Mouse (Mus musculus) forebrain, embryonic 13.5 days (tissue): Measurements from ENCODE around the gene Hdac7. TPM values are rescaled to one million over a fixed set of nuclear protein-coding genes. Genes with fewer than 3 reads are reported as not detected.

Experiments used
- ATAC-seq: fragments of 200-750 bp; cut with Nextera tagmentation; 2 replicates; pipeline ENCODE4 v1.8.0; 2017
- H3K27ac ChIP-seq: fragments of 300-500 bp; sonication (generic); 2 replicates; pipeline ENCODE4 v1.5.1; 2015; ENCODE audit warnings: inconsistent platforms, mild to moderate bottlenecking, moderate library complexity
- H3K27me3 ChIP-seq: fragments of 300-500 bp; sonication (generic); 2 replicates; pipeline ENCODE4 v1.6.1; 2015; ENCODE audit warnings: mild to moderate bottlenecking, inconsistent platforms
- H3K36me3 ChIP-seq: fragments of 300-500 bp; sonication (generic); 2 replicates; pipeline ENCODE4 v1.6.1; 2015; ENCODE audit warnings: mild to moderate bottlenecking, inconsistent platforms; ENCODE audit not compliant: poor library complexity, severe bottlenecking
- H3K4me1 ChIP-seq: fragments of 300-500 bp; sonication (generic); 2 replicates; pipeline ENCODE4 v1.6.1; 2015; ENCODE audit warnings: inconsistent platforms
- H3K4me2 ChIP-seq: fragments of 300-500 bp; sonication (generic); 2 replicates; pipeline ENCODE4 v1.6.1; 2015; ENCODE audit warnings: inconsistent platforms, mild to moderate bottlenecking, moderate library complexity
- H3K4me3 ChIP-seq: fragments of 300-500 bp; sonication (generic); 2 replicates; pipeline ENCODE4 v1.5.1; 2015; ENCODE audit warnings: mild to moderate bottlenecking, inconsistent platforms
- H3K9ac ChIP-seq: fragments of 300-500 bp; sonication (generic); 2 replicates; pipeline ENCODE4 v1.6.1; 2015; ENCODE audit warnings: mild to moderate bottlenecking, inconsistent platforms
- H3K9me3 ChIP-seq: fragments of 300-500 bp; sonication (generic); replicated peaks from 2 replicates; pipeline ENCODE4 v1.6.1; 2016; ENCODE audit warnings: inconsistent platforms
- WGBS: fragments of 180-500 bp; shearing (Covaris S2); methylation state at CpG from one replicate; pipeline ENCODE4 v1.1.7; 2015; 5-methylcytosine and 5-hydroxymethylcytosine counted together
- polyA plus RNA-seq: library from polyadenylated mRNA; unstranded; fragments of >200 nt; fragmentation: Nextera tagmentation; extraction: Ambion mirVana; gene quantifications from 2 replicates; pipeline ENCODE4 v1.2.1, GENCODE M21; 2015

Gene Hdac7
- polyA plus RNA-seq = 20.3 and 23.3 TPM in 2 replicates

DNA sequence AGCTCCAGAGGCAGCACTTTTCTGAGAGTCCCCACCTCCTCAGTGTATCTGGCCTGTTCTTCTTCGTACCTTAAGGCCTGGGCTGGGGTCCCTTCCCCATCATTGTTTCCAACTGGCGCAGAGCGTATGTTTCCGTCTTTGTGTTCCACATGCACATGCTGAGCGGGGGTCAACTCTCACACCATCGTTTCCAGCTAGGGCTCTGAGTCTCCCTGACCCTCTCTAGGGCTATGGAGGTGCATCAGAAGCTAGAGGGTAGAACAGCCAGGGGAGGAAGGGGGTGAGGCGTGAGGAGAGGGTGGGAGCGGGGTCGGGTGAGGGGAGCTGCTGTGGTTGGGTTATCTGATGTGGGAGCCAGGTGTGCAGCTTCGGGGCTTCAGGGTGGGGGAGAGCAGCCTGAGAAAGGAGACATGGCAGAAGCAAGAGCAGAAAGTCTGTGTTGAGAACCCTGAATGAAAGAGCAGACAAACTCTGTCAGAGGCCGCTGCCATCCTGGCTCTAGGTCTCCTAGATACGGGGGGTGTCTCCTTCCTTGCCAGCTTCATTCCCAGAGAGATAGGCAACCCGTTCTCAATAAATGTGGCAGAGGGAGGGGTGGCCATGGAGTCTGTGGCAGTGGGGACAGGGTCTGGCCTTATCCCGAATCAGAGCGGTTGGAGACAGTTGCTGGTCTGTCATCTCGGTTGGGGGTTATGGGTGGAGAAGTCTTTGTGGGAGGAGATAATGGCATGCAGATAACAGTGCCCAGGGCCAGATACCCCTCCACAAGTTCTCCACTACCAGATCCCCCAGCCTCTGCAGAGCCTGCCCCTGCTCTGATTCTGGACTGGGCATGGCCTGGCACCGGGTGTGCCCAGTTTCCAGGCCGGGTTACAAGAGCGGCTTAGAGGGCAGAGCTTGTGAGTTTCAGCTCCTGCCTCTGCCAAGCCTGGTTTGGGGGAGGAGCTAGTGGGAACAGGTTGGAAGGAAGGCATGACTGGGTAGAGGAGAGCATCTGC, at the start of gene Hdac7:
Hdac7 (minus strand) TSS at position 466 of the 998 bp plus-strand sequence.
- H3K27ac ChIP-seq = no peak within 1 kb of the TSS
- H3K4me3 ChIP-seq = no peak within 1 kb of the TSS
- ATAC-seq = no peak
- no peaks in the 10 kb centered on the region for H3K27me3 ChIP-seq
- no peaks in the 10 kb centered on the region for H3K9me3 ChIP-seq
- no peak within 1 kb of the TSS for H3K4me2 ChIP-seq
- WGBS = 74% methylated on average over 19 of the region's 19 CpGs
- no peaks in the 10 kb centered on the region for H3K36me3 ChIP-seq
- H3K9ac ChIP-seq = no peak within 1 kb of the TSS
- H3K4me1 ChIP-seq = peaks cover 9% of the 10 kb centered on the region

DNA sequence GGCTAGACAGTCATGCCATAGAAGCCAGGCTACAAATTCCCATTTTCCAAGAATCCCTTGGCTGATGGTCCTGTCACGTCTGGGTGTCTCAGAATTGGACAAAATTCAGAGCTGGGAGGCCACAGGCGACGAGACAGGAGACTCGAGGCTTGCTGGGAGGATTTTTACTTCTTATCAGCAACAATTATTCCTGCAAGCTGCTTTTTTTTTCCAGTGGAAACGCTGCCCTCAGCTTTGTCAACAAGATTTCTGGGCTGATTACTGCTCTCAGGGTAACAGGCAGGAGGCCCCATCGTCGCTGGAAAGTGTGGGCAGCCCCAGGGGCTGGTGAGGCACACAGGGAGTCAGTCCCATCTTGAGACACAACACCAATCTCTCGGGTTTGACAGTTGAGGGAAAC, 48.2 kb upstream of the Hdac7 start:
- no peaks in the 10 kb centered on the region for H3K36me3 ChIP-seq
- no peak overlapping the region for H3K27ac ChIP-seq
- H3K4me1 ChIP-seq = 0 out of 2 replicates have a peak, but pooled peaks cover 5% of the 10 kb centered on the region
- no peak for ATAC-seq
- no peak overlapping the region for H3K4me3 ChIP-seq
- no peaks in the 10 kb centered on the region for H3K9me3 ChIP-seq
- 77% methylated on average over 8 of the region's 8 CpGs for WGBS
- no peaks in the 10 kb centered on the region for H3K27me3 ChIP-seq
- no peak overlapping the region for H3K4me2 ChIP-seq
- H3K9ac ChIP-seq = no peak overlapping the region

DNA sequence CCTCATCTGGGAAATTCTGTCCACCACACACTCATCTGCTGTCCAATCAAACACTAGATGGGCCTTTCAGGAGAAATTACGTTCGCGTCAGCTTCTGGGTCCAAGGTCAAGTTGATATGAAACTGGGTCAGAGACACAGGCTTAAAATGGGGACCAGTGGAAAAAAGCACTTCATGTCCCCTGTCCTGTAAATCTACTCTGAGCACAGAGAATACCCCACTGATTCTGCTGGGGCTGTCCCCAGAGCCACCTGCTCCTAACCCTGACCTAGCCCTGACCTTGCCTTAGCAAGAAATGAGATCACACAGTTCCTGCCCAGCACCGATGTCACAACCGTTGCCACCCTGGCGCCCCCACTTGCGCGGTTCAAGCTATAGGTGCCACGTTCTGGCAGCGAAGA, 46.1 kb upstream of the Hdac7 start:
- Histone ChIP-seq H3K9ac (no peak overlapping the region), H3K36me3 (no peaks in the 10 kb centered on the region), H3K4me1 (no peaks in the 10 kb centered on the region), H3K27ac (no peak overlapping the region), H3K27me3 (no peaks in the 10 kb centered on the region), H3K9me3 (no peaks in the 10 kb centered on the region), H3K4me3 (no peak overlapping the region), H3K4me2 (no peak overlapping the region)
- ATAC-seq = no peak
- 94% methylated on average over 10 of the region's 10 CpGs for WGBS

- Histone ChIP-seq H3K27me3 (no peaks in the 10 kb centered on the region), H3K9ac (no peak overlapping the region), H3K9me3 (no peaks in the 10 kb centered on the region), H3K27ac (no peak overlapping the region), H3K4me3 (no peak overlapping the region), H3K36me3 (no peaks in the 10 kb centered on the region), H3K4me2 (no peak overlapping the region), H3K4me1 (no peaks in the 10 kb centered on the region)
- no peak for ATAC-seq
- 55% methylated on average over 11 of the region's 11 CpGs for WGBS
Measured at GRCm38 (mm10) chr15:97890017-97890416, 45.7 kb upstream of the Hdac7 start.

DNA sequence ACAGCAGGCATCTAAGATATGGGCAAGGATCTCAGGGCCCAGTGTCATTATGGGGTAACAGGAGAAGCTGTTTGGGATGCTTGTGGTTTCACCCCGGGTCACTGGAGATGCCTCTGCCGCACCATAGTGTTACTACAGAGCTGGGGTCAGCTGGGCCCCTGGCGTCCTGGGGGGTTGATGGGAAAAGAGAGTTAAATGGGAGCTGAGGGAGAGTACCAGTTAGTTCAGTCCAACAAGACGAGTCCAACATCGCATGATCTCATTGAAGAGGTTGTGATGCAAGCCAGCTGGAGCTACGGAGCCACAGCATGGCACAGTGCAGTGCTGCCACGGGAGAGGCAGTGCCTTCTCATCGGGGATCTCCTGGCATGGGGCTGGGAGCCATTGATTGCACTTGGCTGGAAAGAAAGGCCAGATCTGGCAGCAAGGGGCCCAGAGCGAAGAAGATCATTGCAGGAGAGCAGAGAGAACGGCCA, 43.3 kb upstream of the Hdac7 start:
- H3K27ac ChIP-seq = no peak overlapping the region
- H3K9ac ChIP-seq = no peak overlapping the region
- no peaks in the 10 kb centered on the region for H3K9me3 ChIP-seq
- H3K4me1 ChIP-seq = no peaks in the 10 kb centered on the region
- 92% methylated on average over 10 of the region's 10 CpGs for WGBS
- no peak overlapping the region for H3K4me2 ChIP-seq
- no peak overlapping the region for H3K4me3 ChIP-seq
- H3K36me3 ChIP-seq = no peaks in the 10 kb centered on the region
- ATAC-seq = no peak
- H3K27me3 ChIP-seq = no peaks in the 10 kb centered on the region

- ATAC-seq = no peak
- Histone ChIP-seq H3K27me3 (no peaks in the 10 kb centered on the region), H3K36me3 (no peaks in the 10 kb centered on the region), H3K4me3 (no peak overlapping the region), H3K4me1 (no peaks in the 10 kb centered on the region), H3K9ac (no peak overlapping the region), H3K9me3 (no peaks in the 10 kb centered on the region), H3K4me2 (no peak overlapping the region), H3K27ac (no peak overlapping the region)
- 93% methylated on average over 8 of the region's 8 CpGs for WGBS
Measured at GRCm38 (mm10) chr15:97881423-97881822, 37.1 kb upstream of the Hdac7 start.

DNA sequence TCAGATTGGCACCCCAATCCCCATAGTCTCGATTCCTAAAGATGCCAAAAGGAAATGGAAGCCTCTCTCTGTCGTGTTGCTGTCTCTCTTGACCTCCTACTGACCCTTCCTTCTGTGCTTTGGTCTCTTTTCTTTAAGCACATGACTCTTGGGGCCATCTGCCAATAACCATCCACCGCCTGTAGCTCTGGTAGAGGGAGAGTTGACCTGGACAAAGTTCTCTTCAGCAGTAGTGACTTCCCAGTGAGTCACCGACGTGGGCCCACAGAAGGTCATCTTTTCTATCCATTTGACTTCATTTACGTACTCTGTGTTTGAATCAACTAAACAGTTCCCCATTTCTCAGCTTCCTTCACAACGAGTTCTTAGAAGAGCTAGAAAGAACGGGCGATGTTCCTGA, 36.1 kb upstream of the Hdac7 start:
- H3K36me3 ChIP-seq = no peaks in the 10 kb centered on the region
- H3K27ac ChIP-seq = no peak overlapping the region
- WGBS = 79% methylated on average over 9 of the region's 9 CpGs
- H3K9ac ChIP-seq = no peak overlapping the region
- H3K4me3 ChIP-seq = no peak overlapping the region
- H3K4me1 ChIP-seq = no peaks in the 10 kb centered on the region
- H3K27me3 ChIP-seq = no peaks in the 10 kb centered on the region
- no peaks in the 10 kb centered on the region for H3K9me3 ChIP-seq
- no peak for ATAC-seq
- no peak overlapping the region for H3K4me2 ChIP-seq

GRCm38 (mm10) chr15:97878696-97879328, 34.5 kb upstream of the Hdac7 start:
- no peak overlapping the region for H3K4me3 ChIP-seq
- H3K9me3 ChIP-seq = no peaks in the 10 kb centered on the region
- no peak overlapping the region for H3K4me2 ChIP-seq
- no peaks in the 10 kb centered on the region for H3K36me3 ChIP-seq
- WGBS = 72% methylated on average over 7 of the region's 7 CpGs
- no peaks in the 10 kb centered on the region for H3K27me3 ChIP-seq
- no peak overlapping the region for H3K9ac ChIP-seq
- ATAC-seq = no peak
- no peak overlapping the region for H3K27ac ChIP-seq
- H3K4me1 ChIP-seq = no peaks in the 10 kb centered on the region

GRCm38 (mm10) chr15:97875784-97876183, 31.5 kb upstream of the Hdac7 start:
- 84% methylated on average over 8 of the region's 8 CpGs for WGBS
- no peak overlapping the region for H3K9ac ChIP-seq
- H3K4me2 ChIP-seq = no peak overlapping the region
- no peaks in the 10 kb centered on the region for H3K4me1 ChIP-seq
- no peak overlapping the region for H3K4me3 ChIP-seq
- H3K36me3 ChIP-seq = no peaks in the 10 kb centered on the region
- ATAC-seq = no peak
- H3K27me3 ChIP-seq = no peaks in the 10 kb centered on the region
- no peak overlapping the region for H3K27ac ChIP-seq
- no peaks in the 10 kb centered on the region for H3K9me3 ChIP-seq

GRCm38 (mm10) chr15:97873717-97874116, 29.4 kb upstream of the Hdac7 start:
- Histone ChIP-seq H3K9ac (no peak overlapping the region), H3K27me3 (no peaks in the 10 kb centered on the region), H3K36me3 (no peaks in the 10 kb centered on the region), H3K27ac (no peak overlapping the region), H3K4me1 (no peaks in the 10 kb centered on the region), H3K4me3 (no peak overlapping the region), H3K4me2 (no peak overlapping the region), H3K9me3 (no peaks in the 10 kb centered on the region)
- WGBS = 81% methylated on average over 9 of the region's 9 CpGs
- ATAC-seq = no peak

DNA sequence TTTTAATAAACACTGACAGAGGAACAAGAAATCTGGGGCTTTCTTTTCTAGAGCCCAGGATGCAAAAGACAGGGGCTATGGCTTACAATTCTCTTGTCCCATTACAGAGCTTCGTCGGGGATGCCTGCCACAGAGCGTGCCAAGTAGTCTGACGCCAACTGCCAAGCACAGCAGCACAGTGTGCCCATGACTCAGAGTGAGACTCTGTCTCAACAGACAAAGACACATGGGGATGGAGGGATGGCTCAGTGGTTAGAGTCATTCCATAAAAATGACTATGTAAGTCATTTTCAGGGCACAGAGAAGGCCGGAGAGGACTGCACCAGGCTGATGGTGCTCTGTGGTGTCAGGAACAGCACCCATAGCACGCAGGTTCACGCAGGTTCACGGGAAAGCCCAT, 27.9 kb upstream of the Hdac7 start:
- H3K27ac ChIP-seq = no peak overlapping the region
- no peak for ATAC-seq
- no peaks in the 10 kb centered on the region for H3K27me3 ChIP-seq
- H3K9me3 ChIP-seq = no peaks in the 10 kb centered on the region
- H3K9ac ChIP-seq = no peak overlapping the region
- no peaks in the 10 kb centered on the region for H3K36me3 ChIP-seq
- WGBS = 92% methylated on average over 8 of the region's 8 CpGs
- H3K4me1 ChIP-seq = no peaks in the 10 kb centered on the region
- H3K4me3 ChIP-seq = no peak overlapping the region
- H3K4me2 ChIP-seq = no peak overlapping the region
